Comparison of ENCODE assay signal across 8 mouse cellular contexts in genomic region chr9:20757087-20757955, GRCm38 (mm10). TPM values are rescaled to one million over a fixed set of nuclear protein-coding genes. Genes with fewer than 3 reads are reported as not detected.
DNase-seq lines count a peak whose midpoint lies in the region; ATAC-seq and TF ChIP-seq lines count a peak whose summit lies in the region.

No protein-coding gene starts in this region.

- no peak overlapping the region for H3K27ac ChIP-seq in kidney, postnatal 0 days

- intact Hi-C loops in gastrocnemius, postnatal 36 days (cut with DNase I), result no loop called here

- no peak overlapping the region for H3K4me2 ChIP-seq in kidney, postnatal 0 days (ENCODE audit: low read length)

- no peaks in the 10 kb centered on the region for H3K4me1 ChIP-seq in kidney, postnatal 0 days (replicated peaks; ENCODE audit: insufficient read depth, low read length)
- H3K4me1 ChIP-seq in megakaryocyte, embryonic 14.5 days, result peaks cover 71% of the 10 kb centered on the region

- 63% methylated on average over 6 of the region's 6 CpGs for WGBS in kidney, postnatal 0 days

- ATAC-seq in kidney, postnatal 0 days (replicated peaks; ENCODE audit: low FRiP score, low read depth), result no peak

- H3K4me3 ChIP-seq in kidney, postnatal 0 days (replicated peaks; ENCODE audit: low read depth, low read length), result no peak overlapping the region
- H3K4me3 ChIP-seq in megakaryocyte, embryonic 14.5 days (replicated peaks), result peak overlapping the region; percentile 48

- peak; percentile 70 for DNase-seq in layer of hippocampus, adult 11-12 months (ENCODE audit: low spot score)
- no peak for DNase-seq in layer of hippocampus, postnatal 36 days
- peak; percentile 69 for DNase-seq in NIH3T3 (ENCODE audit: low read depth)
- DNase-seq in cerebellum, adult 8-10 months, result peak; percentile 32
- DNase-seq in gastrocnemius, postnatal 36 days, result peak; percentile 34 to 62
- DNase-seq in kidney, postnatal 0 days (ENCODE audit: low spot score), result peak; percentile 76
- peak; percentile 59 for DNase-seq in testis, postnatal 14 days (ENCODE audit: low spot score)

- H3K36me3 ChIP-seq in kidney, postnatal 0 days (ENCODE audit: insufficient read depth, low read length), result no peaks in the 10 kb centered on the region
- H3K36me3 ChIP-seq in megakaryocyte, embryonic 14.5 days (replicated peaks; ENCODE audit: low read length), result no peaks in the 10 kb centered on the region

- H3K9ac ChIP-seq in kidney, postnatal 0 days (ENCODE audit: low read depth, low read length), result no peak overlapping the region

- TF ChIP-seq CTCF in kidney, postnatal 0 days (IDR thresholded peaks at IDR 0.05; ENCODE audit: low read depth), result peak; percentile 79

- no peaks in the 10 kb centered on the region for H3K27me3 ChIP-seq in kidney, postnatal 0 days (ENCODE audit: insufficient read depth, low read length)
- peaks cover 40% of the 10 kb centered on the region for H3K27me3 ChIP-seq in megakaryocyte, embryonic 14.5 days (replicated peaks)

- no peaks in the 10 kb centered on the region for H3K9me3 ChIP-seq in kidney, postnatal 0 days (replicated peaks; ENCODE audit: low read length)
- H3K9me3 ChIP-seq in megakaryocyte, embryonic 14.5 days, result no peaks in the 10 kb centered on the region

RNA-seq across cellular contexts. Expression of gene Olfm2, which starts 11.2 kb away (rescaled TPM):
- total RNA-seq in layer of hippocampus, postnatal 36 days (2021), result 10 to 100 TPM; 36.1 to 39.1 TPM
- under 1 TPM in 1 of 2 experiments, not detected in 1; 0.13 TPM for total RNA-seq in gastrocnemius, postnatal 36 days (2021)
- polyA plus RNA-seq in kidney, postnatal 0 days (2015; fragmentation: Nextera tagmentation; extraction: Ambion mirVana), result 3.4 and 3.6 TPM in 2 replicates
- polyA plus RNA-seq in megakaryocyte, embryonic 14.5 days (2012; ENCODE audit: insufficient read depth, low replicate concordance), result 0.16 TPM in 1 of 2 replicates, not detected in the other

RNA-seq across cellular contexts. Expression of gene Col5a3, which starts 57.5 kb away (rescaled TPM):
- 1 to 10 TPM; 1.3 to 2.0 TPM for total RNA-seq in layer of hippocampus, postnatal 36 days (2021)
- 10 to 100 TPM; 26.1 to 33.6 TPM for total RNA-seq in gastrocnemius, postnatal 36 days (2021)
- 0.82 and 1.2 TPM in 2 replicates for polyA plus RNA-seq in kidney, postnatal 0 days (2015; fragmentation: Nextera tagmentation; extraction: Ambion mirVana)
- polyA plus RNA-seq in megakaryocyte, embryonic 14.5 days (2012; ENCODE audit: insufficient read depth, low replicate concordance), result 0.02 TPM in 1 of 2 replicates, not detected in the other

Comparison
In these comparisons a context has a peak if more than half of its experiments do, and no peak if none do; other contexts are left out.
1. DNase-seq: peak in layer of hippocampus, adult 11-12 months (single experiment), NIH3T3 (single experiment), cerebellum, adult 8-10 months (single experiment), gastrocnemius, postnatal 36 days (2 of 2), kidney, postnatal 0 days (single experiment) and testis, postnatal 14 days (single experiment); none in layer of hippocampus, postnatal 36 days (0 of 2).
2. RNA of gene Olfm2, which starts 11.2 kb away (total RNA-seq): 36.1 to 39.1 TPM in layer of hippocampus, postnatal 36 days; 0.13 TPM in gastrocnemius, postnatal 36 days; every median in the first group is over 10 times any median in the second.
3. RNA of gene Col5a3, which starts 57.5 kb away (total RNA-seq): 26.1 to 33.6 TPM in gastrocnemius, postnatal 36 days; 1.3 to 2.0 TPM in layer of hippocampus, postnatal 36 days; every median in the first group is over 4 times any median in the second.